Comparison of ENCODE assay signal across 16 mouse cellular contexts in the genomic region with DNA sequence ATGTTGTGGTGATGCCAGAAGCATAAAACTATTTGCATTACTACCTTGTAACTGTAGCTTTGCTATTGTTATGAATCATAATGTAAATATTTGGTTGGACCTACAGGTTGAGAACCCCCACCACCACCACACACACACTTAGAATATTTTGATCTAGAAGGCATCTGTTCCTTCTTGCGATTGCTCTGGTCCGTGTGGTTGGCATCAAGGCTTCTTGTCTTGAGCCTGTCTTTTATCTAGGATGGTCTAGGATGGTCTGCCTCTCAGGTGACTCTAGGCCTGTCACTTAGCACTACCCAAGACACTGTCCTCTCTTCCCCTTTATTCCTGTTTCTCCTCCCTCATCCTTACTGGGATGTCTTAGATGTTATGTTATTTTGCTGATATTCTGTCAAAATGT.
"Had no signal": no experiment of that assay in that cellular context is flagged by ENCODE, and none has a peak within 500 bp of the region (broad histone marks: within the 10 kb centered on the region; RNA-seq: fewer than 3 reads in every experiment).

No protein-coding gene starts in this region.

- H3K36me3 ChIP-seq: neural tube, embryonic 13.5 days; neural tube, embryonic 15.5 days; stomach, embryonic 15.5 days had no signal

- H3K4me3 ChIP-seq: neural tube, embryonic 13.5 days; neural tube, embryonic 15.5 days; stomach, embryonic 15.5 days had no signal

- H3K27me3 ChIP-seq: neural tube, embryonic 13.5 days; neural tube, embryonic 15.5 days; stomach, embryonic 15.5 days had no signal

- H3K27ac ChIP-seq: neural tube, embryonic 13.5 days; neural tube, embryonic 15.5 days; stomach, embryonic 15.5 days; stomach, postnatal 0 days had no signal

- DNase-seq: retina, postnatal 1 day; right cerebral cortex, adult 18-20 months; right cerebral cortex, postnatal 14 days; right cerebral cortex, postnatal 25 days; right cerebral cortex, postnatal 4 days; spleen, adult 18-20 months; thymus, adult 18-20 months; thymus, adult 2 months; thymus, postnatal 14 days; thymus, postnatal 25 days; thymus, postnatal 36 days; thymus, postnatal 4 days had no signal

- H3K4me1 ChIP-seq: neural tube, embryonic 13.5 days; neural tube, embryonic 15.5 days; stomach, embryonic 15.5 days had no signal

- H3K9me3 ChIP-seq: neural tube, embryonic 13.5 days; neural tube, embryonic 15.5 days; stomach, embryonic 15.5 days had no signal
